ENCODE assay signal across 11 mouse cellular contexts in genomic region chr4:22836124-22836445, GRCm38 (mm10).
DNase-seq lines count a peak whose midpoint lies in the region; ATAC-seq and TF ChIP-seq lines count a peak whose summit lies in the region.
"Had no signal": no experiment of that assay in that cellular context is flagged by ENCODE, and none has a peak within 500 bp of the region (broad histone marks: within the 10 kb centered on the region; RNA-seq: fewer than 3 reads in every experiment).

No protein-coding gene starts in this region.

- H3K36me3 ChIP-seq in heart, embryonic 16.5 days (ENCODE audit: control insufficient read depth, insufficient read depth), result no peaks in the 10 kb centered on the region
- no peaks in the 10 kb centered on the region for H3K36me3 ChIP-seq in forebrain, embryonic 14.5 days (ENCODE audit: control insufficient read depth, insufficient read depth, low read length)
- H3K36me3 ChIP-seq in intestine, postnatal 0 days (ENCODE audit: control insufficient read depth, insufficient read depth), result no peaks in the 10 kb centered on the region
- H3K36me3 ChIP-seq in neural tube, embryonic 14.5 days (ENCODE audit: control insufficient read depth, insufficient read depth, low read length), result no peaks in the 10 kb centered on the region
- no peaks in the 10 kb centered on the region for H3K36me3 ChIP-seq in liver, embryonic 12.5 days

- H3K4me3 ChIP-seq in heart, embryonic 16.5 days (ENCODE audit: low read length), result no peak overlapping the region
- no peak overlapping the region for H3K4me3 ChIP-seq in forebrain, embryonic 14.5 days (ENCODE audit: low read depth, low read length)
- no peak overlapping the region for H3K4me3 ChIP-seq in intestine, postnatal 0 days (ENCODE audit: low read depth, low read length)
- H3K4me3 ChIP-seq in neural tube, embryonic 14.5 days (ENCODE audit: low read depth, low read length), result peak overlapping the region; percentile 9; the same call in 1 of the 2 replicates
- H3K4me3 ChIP-seq in liver, embryonic 12.5 days, result no peak overlapping the region

- no peaks in the 10 kb centered on the region for H3K27me3 ChIP-seq in heart, embryonic 16.5 days (ENCODE audit: control insufficient read depth, insufficient read depth, low read length)
- H3K27me3 ChIP-seq in forebrain, embryonic 14.5 days (replicated peaks; ENCODE audit: control insufficient read depth, insufficient read depth, low read length), result no peaks in the 10 kb centered on the region
- no peaks in the 10 kb centered on the region for H3K27me3 ChIP-seq in intestine, postnatal 0 days (replicated peaks; ENCODE audit: control insufficient read depth, insufficient read depth, low read length)
- H3K27me3 ChIP-seq in neural tube, embryonic 14.5 days (ENCODE audit: control insufficient read depth, insufficient read depth, low read length), result no peaks in the 10 kb centered on the region
- H3K27me3 ChIP-seq in liver, embryonic 12.5 days (replicated peaks), result no peaks in the 10 kb centered on the region

- H3K9me3 ChIP-seq in heart, embryonic 16.5 days (replicated peaks; ENCODE audit: control insufficient read depth, low read length), result no peaks in the 10 kb centered on the region
- no peaks in the 10 kb centered on the region for H3K9me3 ChIP-seq in forebrain, embryonic 14.5 days (replicated peaks; ENCODE audit: control insufficient read depth, low read length)
- no peaks in the 10 kb centered on the region for H3K9me3 ChIP-seq in intestine, postnatal 0 days (ENCODE audit: control insufficient read depth)
- H3K9me3 ChIP-seq in neural tube, embryonic 14.5 days (ENCODE audit: control insufficient read depth, low read length), result no peaks in the 10 kb centered on the region
- no peaks in the 10 kb centered on the region for H3K9me3 ChIP-seq in liver, embryonic 12.5 days (replicated peaks)

- WGBS in heart, embryonic 16.5 days, result 57% methylated on average over 7 of the region's 7 CpGs
- WGBS in forebrain, embryonic 14.5 days, result 22% methylated on average over 7 of the region's 7 CpGs
- 48% methylated on average over 7 of the region's 7 CpGs for WGBS in intestine, postnatal 0 days
- WGBS in neural tube, embryonic 14.5 days, result 18% methylated on average over 7 of the region's 7 CpGs
- 69% methylated on average over 7 of the region's 7 CpGs for WGBS in liver, embryonic 12.5 days (ENCODE audit: insufficient replicate concordance)

- H3K4me2 ChIP-seq in heart, embryonic 16.5 days (ENCODE audit: low read depth, low read length), result peak overlapping the region; percentile 29; the same call in 1 of the 2 replicates
- H3K4me2 ChIP-seq in forebrain, embryonic 14.5 days (ENCODE audit: low read length), result peak overlapping the region; percentile 41
- H3K4me2 ChIP-seq in intestine, postnatal 0 days (replicated peaks; ENCODE audit: low read depth), result peak overlapping the region; percentile 38; the same call in 1 of the 2 replicates
- peak overlapping the region; percentile 35 for H3K4me2 ChIP-seq in neural tube, embryonic 14.5 days (ENCODE audit: low read depth, low read length)
- H3K4me2 ChIP-seq in liver, embryonic 12.5 days, result no peak overlapping the region

- H3K9ac ChIP-seq in heart, embryonic 16.5 days (ENCODE audit: low read length), result no peak overlapping the region
- H3K9ac ChIP-seq in forebrain, embryonic 14.5 days (ENCODE audit: low read length), result peak overlapping the region; percentile 6; the same call in 1 of the 2 replicates
- no peak overlapping the region for H3K9ac ChIP-seq in intestine, postnatal 0 days (ENCODE audit: low read depth, low read length)
- no peak overlapping the region for H3K9ac ChIP-seq in neural tube, embryonic 14.5 days (replicated peaks; ENCODE audit: low read depth, low read length)
- H3K9ac ChIP-seq in liver, embryonic 12.5 days, result no peak overlapping the region

- no peaks in the 10 kb centered on the region for H3K4me1 ChIP-seq in heart, embryonic 16.5 days (ENCODE audit: control insufficient read depth, insufficient read depth, low read length)
- peaks cover 17% of the 10 kb centered on the region; the same call in 1 of the 2 replicates for H3K4me1 ChIP-seq in forebrain, embryonic 14.5 days (ENCODE audit: control insufficient read depth, insufficient read depth, low read length)
- no peaks in the 10 kb centered on the region for H3K4me1 ChIP-seq in intestine, postnatal 0 days (replicated peaks; ENCODE audit: control insufficient read depth, insufficient read depth, low read length)
- no peaks in the 10 kb centered on the region for H3K4me1 ChIP-seq in neural tube, embryonic 14.5 days (ENCODE audit: control insufficient read depth, insufficient read depth, low read length)
- H3K4me1 ChIP-seq in liver, embryonic 12.5 days, result no peaks in the 10 kb centered on the region

- H3K27ac ChIP-seq in heart, embryonic 16.5 days (ENCODE audit: low read length), result no peak overlapping the region
- peak overlapping the region; percentile 59 for H3K27ac ChIP-seq in forebrain, embryonic 14.5 days (ENCODE audit: low read depth, low read length)
- no peak overlapping the region for H3K27ac ChIP-seq in intestine, postnatal 0 days (ENCODE audit: low read depth, low read length)
- no peak overlapping the region for H3K27ac ChIP-seq in neural tube, embryonic 14.5 days (ENCODE audit: low read depth, low read length)
- H3K27ac ChIP-seq in liver, embryonic 12.5 days, result no peak overlapping the region

- no peak for TF ChIP-seq CTCF in intestine, postnatal 0 days (IDR thresholded peaks at IDR 0.05; ENCODE audit: low read depth)

- no peak for DNase-seq in heart, adult 8-10 months (ENCODE audit: low spot score)
- no peak for DNase-seq in forebrain, embryonic 14.5 days (ENCODE audit: low spot score)
- no peak for DNase-seq in liver
- DNase-seq in embryo, embryonic 10.5 days (ENCODE audit: low spot score), result no peak
- DNase-seq: adrenal gland, postnatal 14 days; cerebellum, adult 11 months; lung, adult 2 months had no signal

- ATAC-seq in heart, embryonic 16.5 days (replicated peaks; ENCODE audit: extremely low read depth, insufficient read depth, low FRiP score), result no peak
- peak; percentile 57 for ATAC-seq in forebrain, embryonic 14.5 days
- no peak for ATAC-seq in intestine, postnatal 0 days
- ATAC-seq in neural tube, embryonic 14.5 days (ENCODE audit: low read depth), result no peak; the same call in 1 of the 2 replicates
- no peak for ATAC-seq in liver, embryonic 12.5 days
